Mouse (Mus musculus) olfactory bulb, adult 2 months (tissue): Measurements from ENCODE around the gene Nos3.

ENCODE experiments used
- CTCF ChIP-seq: fragments of 200-500 bp; IDR thresholded peaks from 2 replicates; pipeline ENCODE4 v1.5.1; 2012; ENCODE audit warnings: low read depth, mild to moderate bottlenecking, low read length, moderate library complexity; ENCODE audit not compliant: insufficient read depth
- POLR2A ChIP-seq: fragments of 200-500 bp; IDR thresholded peaks from 2 replicates; pipeline ENCODE4 v1.6.1; 2012; ENCODE audit warnings: mild to moderate bottlenecking, low read depth, low read length, moderate library complexity; ENCODE audit not compliant: insufficient read depth

- TF ChIP-seq POLR2A, result no peak
- TF ChIP-seq CTCF, result no peak
Measured at GRCm38 (mm10) chr5:24364963-24365362, 353 bp downstream of the Nos3 start.
